Comparison of ENCODE assay signal across 12 mouse cellular contexts in genomic region chr8:94184357-94184843, GRCm38 (mm10). TPM values are rescaled to one million over a fixed set of nuclear protein-coding genes. Genes with fewer than 3 reads are reported as not detected.
A peak's percentile ranks its signal among the peaks of the same experiment; 100 is the strongest.
DNase-seq lines count a peak whose midpoint lies in the region; ATAC-seq and TF ChIP-seq lines count a peak whose summit lies in the region.
"Had no signal": no experiment of that assay in that cellular context is flagged by ENCODE, and none has a peak within 500 bp of the region (broad histone marks: within the 10 kb centered on the region; RNA-seq: fewer than 3 reads in every experiment).

No protein-coding gene starts in this region.

- ATAC-seq in lung, embryonic 14.5 days (ENCODE audit: insufficient read depth) = no peak
- ATAC-seq in intestine, embryonic 16.5 days = no peak

- no peak for TF ChIP-seq POLR2A in small intestine, adult 2 months (IDR thresholded peaks at IDR 0.05; ENCODE audit: low read depth, low read length)

- DNase-seq in lung, embryonic 14.5 days = no peak
- no peak for DNase-seq in lung, postnatal 36 days
- DNase-seq in embryonic facial prominence, embryonic 10.5 days (ENCODE audit: low spot score) = peak; percentile 55
- no peak for DNase-seq in adrenal gland, postnatal 10 days
- DNase-seq in cerebellum, postnatal 4 days (ENCODE audit: low spot score in 2 of 2) = no peak
- DNase-seq: adrenal gland, adult 8-10 months; cerebellum, adult 18-20 months; heart, postnatal 36 days; kidney, postnatal 25 days had no signal

- 0 out of 2 replicates have a peak, but pooled peaks cover 2% of the 10 kb centered on the region for H3K4me1 ChIP-seq in lung, embryonic 14.5 days (ENCODE audit: insufficient read depth)
- peaks cover 55% of the 10 kb centered on the region for H3K4me1 ChIP-seq in embryonic facial prominence, embryonic 10.5 days
- peaks cover 30% of the 10 kb centered on the region for H3K4me1 ChIP-seq in intestine, embryonic 16.5 days (ENCODE audit: control insufficient read depth, insufficient read depth, low read length)
- peaks cover 20% of the 10 kb centered on the region for H3K4me1 ChIP-seq in small intestine, adult 2 months (ENCODE audit: control insufficient read depth, insufficient read depth, insufficient read length, low read length)

- WGBS in lung, embryonic 14.5 days = 29% methylated on average over 12 of the region's 12 CpGs
- 16% methylated on average over 12 of the region's 12 CpGs for WGBS in embryonic facial prominence, embryonic 10.5 days
- 26% methylated on average over 12 of the region's 12 CpGs for WGBS in intestine, embryonic 16.5 days
- 68% methylated on average over 12 of the region's 12 CpGs for WGBS in small intestine, adult 2 months

- peaks cover 59% of the 10 kb centered on the region for H3K27me3 ChIP-seq in lung, embryonic 14.5 days (ENCODE audit: insufficient read depth, low read length)
- H3K27me3 ChIP-seq in embryonic facial prominence, embryonic 10.5 days (replicated peaks; ENCODE audit: low read depth, poor library complexity, severe bottlenecking) = peaks cover 98% of the 10 kb centered on the region
- H3K27me3 ChIP-seq in intestine, embryonic 16.5 days (replicated peaks; ENCODE audit: control insufficient read depth, insufficient read depth, low read length) = peaks cover 15% of the 10 kb centered on the region
- H3K27me3 ChIP-seq in small intestine, adult 2 months (ENCODE audit: control insufficient read depth, insufficient read depth, low read length) = no peaks in the 10 kb centered on the region

- TF ChIP-seq CTCF in lung, embryonic 14.5 days (IDR thresholded peaks at IDR 0.05; ENCODE audit: low read depth) = no peak
- TF ChIP-seq CTCF in small intestine, adult 2 months (IDR thresholded peaks at IDR 0.05; ENCODE audit: extremely low read depth, insufficient read length, insufficient replicate concordance, low read depth, low read length) = no peak

- no peak overlapping the region for H3K4me3 ChIP-seq in lung, embryonic 14.5 days (ENCODE audit: low read depth, low read length)
- peak overlapping the region; percentile 46; the same call in 1 of the 2 replicates for H3K4me3 ChIP-seq in embryonic facial prominence, embryonic 10.5 days
- H3K4me3 ChIP-seq in intestine, embryonic 16.5 days (ENCODE audit: low read length) = no peak overlapping the region
- H3K4me3 ChIP-seq in small intestine, adult 2 months (ENCODE audit: low read depth, low read length) = peak overlapping the region; percentile 4; the same call in 1 of the 2 replicates

- no peaks in the 10 kb centered on the region for H3K9me3 ChIP-seq in lung, embryonic 14.5 days (ENCODE audit: low read depth, low read length)
- no peaks in the 10 kb centered on the region for H3K9me3 ChIP-seq in embryonic facial prominence, embryonic 10.5 days
- no peaks in the 10 kb centered on the region for H3K9me3 ChIP-seq in intestine, embryonic 16.5 days (ENCODE audit: control insufficient read depth, low read length)

- H3K9ac ChIP-seq in lung, embryonic 14.5 days = no peak overlapping the region
- H3K9ac ChIP-seq in intestine, embryonic 16.5 days (ENCODE audit: low read depth, low read length) = peak overlapping the region; percentile 58

- H3K36me3 ChIP-seq in lung, embryonic 14.5 days (ENCODE audit: insufficient read depth) = no peaks in the 10 kb centered on the region
- H3K36me3 ChIP-seq in embryonic facial prominence, embryonic 10.5 days (replicated peaks) = no peaks in the 10 kb centered on the region
- H3K36me3 ChIP-seq in intestine, embryonic 16.5 days (ENCODE audit: control insufficient read depth, insufficient read depth, low read length) = no peaks in the 10 kb centered on the region
- no peaks in the 10 kb centered on the region for H3K36me3 ChIP-seq in small intestine, adult 2 months (ENCODE audit: control insufficient read depth, insufficient read depth, low read length)

- H3K27ac ChIP-seq in lung, embryonic 14.5 days (ENCODE audit: low read depth) = 0 out of 2 replicates have a peak overlapping the region, but pooled peaks have one; percentile 16
- peak overlapping the region; percentile 48; the same call in 1 of the 2 replicates for H3K27ac ChIP-seq in embryonic facial prominence, embryonic 10.5 days (replicated peaks)
- H3K27ac ChIP-seq in intestine, embryonic 16.5 days (ENCODE audit: low read length) = peak overlapping the region; percentile 90
- peak overlapping the region; percentile 32; the same call in 1 of the 2 replicates for H3K27ac ChIP-seq in small intestine, adult 2 months (ENCODE audit: insufficient read depth, low read depth, low read length)

- 0 out of 2 replicates have a peak overlapping the region, but pooled peaks have one; percentile 7 for H3K4me2 ChIP-seq in lung, embryonic 14.5 days
- H3K4me2 ChIP-seq in intestine, embryonic 16.5 days (ENCODE audit: low read depth, low read length) = peak overlapping the region; percentile 58

RNA-seq across cellular contexts. Expression of gene Mt1, which starts 5.5 kb away (rescaled TPM):
- 57.4 and 71.3 TPM in 2 replicates for polyA plus RNA-seq in lung, embryonic 14.5 days (2014; fragmentation: Nextera tagmentation; extraction: Ambion mirVana)
- polyA plus RNA-seq in embryonic facial prominence, embryonic 10.5 days (2016; fragmentation: Nextera tagmentation; extraction: Ambion mirVana) = 184 and 196 TPM in 2 replicates
- polyA plus RNA-seq in intestine, embryonic 16.5 days (2015; fragmentation: Nextera tagmentation; extraction: Ambion mirVana) = 3,631 and 3,684 TPM in 2 replicates
- polyA plus RNA-seq in small intestine, adult 2 months (2012; rRNA removed) = 966 and 1,593 TPM in 2 replicates
- total RNA-seq in adrenal gland, postnatal 10 days (2021) = 100 to 1,000 TPM; 147 to 449 TPM

RNA-seq across cellular contexts. Expression of gene Mt2, which starts 11.9 kb away (rescaled TPM):
- polyA plus RNA-seq in lung, embryonic 14.5 days (2014; fragmentation: Nextera tagmentation; extraction: Ambion mirVana) = 12.3 and 15.2 TPM in 2 replicates
- 55.1 and 61.0 TPM in 2 replicates for polyA plus RNA-seq in embryonic facial prominence, embryonic 10.5 days (2016; fragmentation: Nextera tagmentation; extraction: Ambion mirVana)
- 600 and 738 TPM in 2 replicates for polyA plus RNA-seq in intestine, embryonic 16.5 days (2015; fragmentation: Nextera tagmentation; extraction: Ambion mirVana)
- 50.1 and 80.3 TPM in 2 replicates for polyA plus RNA-seq in small intestine, adult 2 months (2012; rRNA removed)
- total RNA-seq in adrenal gland, postnatal 10 days (2021) = 100 to 1,000 TPM in 1 of 2 experiments, 10 to 100 TPM in 1; 67.8 to 348 TPM

RNA-seq across cellular contexts. Expression of gene Nup93, which starts 30.0 kb away (rescaled TPM):
- polyA plus RNA-seq in lung, embryonic 14.5 days (2014; fragmentation: Nextera tagmentation; extraction: Ambion mirVana) = 118 and 126 TPM in 2 replicates
- 150 and 152 TPM in 2 replicates for polyA plus RNA-seq in embryonic facial prominence, embryonic 10.5 days (2016; fragmentation: Nextera tagmentation; extraction: Ambion mirVana)
- 56.9 and 66.4 TPM in 2 replicates for polyA plus RNA-seq in intestine, embryonic 16.5 days (2015; fragmentation: Nextera tagmentation; extraction: Ambion mirVana)
- 3.6 and 5.4 TPM in 2 replicates for polyA plus RNA-seq in small intestine, adult 2 months (2012; rRNA removed)
- total RNA-seq in adrenal gland, postnatal 10 days (2021) = 10 to 100 TPM; 17.3 to 21.1 TPM

RNA-seq across cellular contexts. Expression of gene Mt3, which starts 32.0 kb away (rescaled TPM):
- polyA plus RNA-seq in lung, embryonic 14.5 days (2014; fragmentation: Nextera tagmentation; extraction: Ambion mirVana) = 2.9 TPM in 2 replicates
- 4.9 and 10.0 TPM in 2 replicates for polyA plus RNA-seq in embryonic facial prominence, embryonic 10.5 days (2016; fragmentation: Nextera tagmentation; extraction: Ambion mirVana)
- 5.4 and 5.5 TPM in 2 replicates for polyA plus RNA-seq in intestine, embryonic 16.5 days (2015; fragmentation: Nextera tagmentation; extraction: Ambion mirVana)
- 0.90 and 2.8 TPM in 2 replicates for polyA plus RNA-seq in small intestine, adult 2 months (2012; rRNA removed)
- 10 to 100 TPM in 1 of 2 experiments, 1 to 10 TPM in 1; 7.6 to 11.1 TPM for total RNA-seq in adrenal gland, postnatal 10 days (2021)
- total RNA-seq: megakaryocyte, adult 5-6 weeks had no signal

RNA-seq across cellular contexts. Expression of gene Mt4, which starts 47.4 kb away (rescaled TPM):
- polyA plus RNA-seq in lung, embryonic 14.5 days (2014; fragmentation: Nextera tagmentation; extraction: Ambion mirVana) = not detected in 2 replicates
- polyA plus RNA-seq in embryonic facial prominence, embryonic 10.5 days (2016; fragmentation: Nextera tagmentation; extraction: Ambion mirVana) = not detected in 2 replicates
- 5.5 and 6.3 TPM in 2 replicates for polyA plus RNA-seq in intestine, embryonic 16.5 days (2015; fragmentation: Nextera tagmentation; extraction: Ambion mirVana)
- polyA plus RNA-seq in small intestine, adult 2 months (2012; rRNA removed) = not detected in 2 replicates
- total RNA-seq in adrenal gland, postnatal 10 days (2021) = not detected
- total RNA-seq: adrenal gland, adult 8-10 months; heart, postnatal 36 days; megakaryocyte, adult 5-6 weeks had no signal

Comparison
In these comparisons a context has a peak if more than half of its experiments do, and no peak if none do; other contexts are left out.
1. H3K27ac ChIP-seq: peak in every context shown above with its lines; median percentile 90 in intestine, embryonic 16.5 days; 48 in embryonic facial prominence, embryonic 10.5 days; 32 in small intestine, adult 2 months; 16 in lung, embryonic 14.5 days.
2. H3K4me3 ChIP-seq: peak in embryonic facial prominence, embryonic 10.5 days (single experiment) and small intestine, adult 2 months (single experiment); none in lung, embryonic 14.5 days (single experiment) and intestine, embryonic 16.5 days (single experiment).